Mouse (Mus musculus): ENCODE measurements around the gene Gm43738. TPM values are rescaled to one million over a fixed set of nuclear protein-coding genes. Genes with fewer than 3 reads are reported as not detected.

Gene Gm43738
- total and polyA plus RNA-seq, 2 experiments from 2014 or later = not detected

DNA sequence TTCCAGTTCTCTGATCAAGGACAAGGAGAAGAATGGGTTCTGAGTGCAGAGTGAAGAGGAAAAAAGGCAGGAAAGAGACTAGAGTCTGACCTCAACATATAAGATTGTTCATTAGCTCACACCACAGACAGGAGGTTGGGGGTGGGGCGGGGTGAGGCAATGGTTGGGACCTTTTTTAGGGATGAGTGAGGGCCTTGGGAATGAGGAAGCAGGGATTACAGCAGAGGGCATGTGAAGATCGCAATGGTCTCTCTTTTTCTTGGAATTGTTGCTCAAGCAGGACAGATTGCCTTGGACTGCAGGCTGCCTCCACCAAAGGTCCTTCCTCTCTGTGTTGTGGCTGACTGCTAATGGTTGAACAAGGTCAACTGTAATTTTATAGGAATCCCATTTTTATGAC lies 22.4 kb upstream of the Gm43738 start:
- no peaks in the 10 kb centered on the region for H3K36me3 ChIP-seq (replicated peaks; ENCODE audit: control insufficient read depth, insufficient read depth, low read length)
- no peak overlapping the region for H3K4me3 ChIP-seq (ENCODE audit: low read depth, low read length)
- no peaks in the 10 kb centered on the region for H3K27me3 ChIP-seq (ENCODE audit: control insufficient read depth, insufficient read depth, low read length)
- no peaks in the 10 kb centered on the region for H3K9me3 ChIP-seq (replicated peaks; ENCODE audit: control insufficient read depth, low read length)
- peak; percentile 63 for ATAC-seq (ENCODE audit: insufficient read depth, low read depth)
- H3K4me2 ChIP-seq (ENCODE audit: low read depth, low read length) = no peak overlapping the region
- H3K4me1 ChIP-seq (ENCODE audit: control insufficient read depth, insufficient read depth) = peaks cover 9% of the 10 kb centered on the region
- no peak for DNase-seq (ENCODE audit: low spot score)
- H3K9ac ChIP-seq (replicated peaks; ENCODE audit: low read depth, low read length) = no peak overlapping the region
- H3K27ac ChIP-seq (ENCODE audit: low read depth) = no peak overlapping the region
- 57% methylated on average over 2 of the region's 2 CpGs for WGBS
- TF ChIP-seq CTCF (IDR thresholded peaks at IDR 0.05; ENCODE audit: low read depth) (no peak), EP300 (IDR thresholded peaks at IDR 0.05; ENCODE audit: low read depth) (no peak)

DNA sequence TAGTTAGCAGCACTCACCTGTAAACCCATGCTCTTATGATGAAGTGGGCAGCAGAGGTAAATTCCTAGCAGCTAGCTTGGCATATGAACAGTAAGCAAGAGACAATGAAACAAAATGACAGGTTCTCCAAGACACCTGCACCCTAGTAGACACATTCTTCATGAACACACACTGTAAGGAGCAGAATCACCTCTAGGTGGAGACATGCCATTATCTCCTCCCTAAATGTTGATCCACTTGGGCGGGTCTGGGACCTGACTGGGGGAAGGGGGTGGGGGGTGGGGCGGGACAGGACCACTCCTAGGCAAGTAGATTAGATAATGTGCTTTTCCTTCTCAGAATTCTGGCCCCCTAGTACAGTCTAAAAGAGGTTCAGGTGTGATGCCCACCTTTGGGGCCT lies 14.6 kb upstream of the Gm43738 start:
- no peaks in the 10 kb centered on the region for H3K4me1 ChIP-seq (ENCODE audit: control insufficient read depth, insufficient read depth)
- no peaks in the 10 kb centered on the region for H3K36me3 ChIP-seq (replicated peaks; ENCODE audit: control insufficient read depth, insufficient read depth, low read length)
- H3K27ac ChIP-seq (ENCODE audit: low read depth) = no peak overlapping the region
- H3K9ac ChIP-seq (replicated peaks; ENCODE audit: low read depth, low read length) = no peak overlapping the region
- no peak for DNase-seq (ENCODE audit: low spot score)
- H3K27me3 ChIP-seq (ENCODE audit: control insufficient read depth, insufficient read depth, low read length) = no peaks in the 10 kb centered on the region
- WGBS = 6% methylated on average over 2 of the region's 2 CpGs
- no peak overlapping the region for H3K4me2 ChIP-seq (ENCODE audit: low read depth, low read length)
- peak; percentile 51 for TF ChIP-seq CTCF (IDR thresholded peaks at IDR 0.05; ENCODE audit: low read depth)
- no peak for TF ChIP-seq EP300 (IDR thresholded peaks at IDR 0.05; ENCODE audit: low read depth)
- H3K4me3 ChIP-seq (ENCODE audit: low read depth, low read length) = no peak overlapping the region
- no peak for ATAC-seq (ENCODE audit: insufficient read depth, low read depth)
- H3K9me3 ChIP-seq (replicated peaks; ENCODE audit: control insufficient read depth, low read length) = no peaks in the 10 kb centered on the region

DNA sequence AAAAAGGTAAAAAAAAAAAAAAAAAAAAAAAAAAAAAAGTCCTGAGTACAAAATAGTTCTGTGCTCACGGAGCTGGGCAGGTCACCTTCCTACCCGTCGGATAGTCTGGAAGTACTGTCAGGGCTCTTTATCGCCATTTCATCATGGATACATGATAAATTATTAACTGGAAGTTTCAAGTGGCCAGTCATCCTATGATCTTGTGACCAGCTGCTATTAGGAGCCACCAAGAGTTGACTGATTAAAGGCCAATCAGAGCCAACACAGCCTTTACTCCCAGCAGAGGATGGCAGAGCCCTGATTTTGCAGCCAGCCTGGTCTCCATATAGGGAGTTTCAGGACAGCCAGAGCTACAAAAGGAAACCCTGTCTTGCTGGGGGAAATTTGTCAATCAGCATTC lies 12.2 kb upstream of the Gm43738 start:
- 78% methylated on average over 4 of the region's 4 CpGs for WGBS
- no peak for TF ChIP-seq EP300 (IDR thresholded peaks at IDR 0.05; ENCODE audit: low read depth)
- TF ChIP-seq CTCF (IDR thresholded peaks at IDR 0.05; ENCODE audit: low read depth) = no peak
- Histone ChIP-seq H3K4me2 (ENCODE audit: low read depth, low read length) (no peak overlapping the region), H3K4me3 (ENCODE audit: low read depth, low read length) (no peak overlapping the region), H3K27me3 (ENCODE audit: control insufficient read depth, insufficient read depth, low read length) (no peaks in the 10 kb centered on the region), H3K27ac (ENCODE audit: low read depth) (no peak overlapping the region), H3K36me3 (replicated peaks; ENCODE audit: control insufficient read depth, insufficient read depth, low read length) (no peaks in the 10 kb centered on the region), H3K9ac (replicated peaks; ENCODE audit: low read depth, low read length) (no peak overlapping the region), H3K9me3 (replicated peaks; ENCODE audit: control insufficient read depth, low read length) (no peaks in the 10 kb centered on the region), H3K4me1 (ENCODE audit: control insufficient read depth, insufficient read depth) (no peaks in the 10 kb centered on the region)
- DNase-seq (ENCODE audit: low spot score) (no peak), ATAC-seq (ENCODE audit: insufficient read depth, low read depth) (no peak)

DNA sequence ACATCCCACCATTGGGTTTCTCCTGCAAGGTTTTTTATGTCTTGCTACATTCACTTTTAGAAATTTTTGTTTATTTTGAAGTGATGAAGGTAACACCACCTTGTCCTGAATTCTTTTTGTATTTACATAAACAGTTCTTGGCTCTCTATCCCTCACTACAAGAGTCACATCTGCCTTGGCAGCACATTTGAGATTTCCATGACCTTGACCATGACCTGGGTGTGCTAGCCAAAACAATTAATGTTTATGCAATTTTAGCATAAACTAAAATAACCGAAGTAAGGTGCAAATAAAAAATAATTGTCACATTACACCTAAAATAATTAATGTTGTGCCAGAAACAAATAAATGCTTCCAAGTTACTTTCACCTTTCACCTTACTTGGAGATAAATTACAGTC lies 7.2 kb upstream of the Gm43738 start:
- ATAC-seq (ENCODE audit: insufficient read depth, low read depth) (no peak), DNase-seq (ENCODE audit: low spot score) (no peak)
- Histone ChIP-seq H3K4me2 (ENCODE audit: low read depth, low read length) (no peak overlapping the region), H3K4me3 (ENCODE audit: low read depth, low read length) (no peak overlapping the region), H3K9ac (replicated peaks; ENCODE audit: low read depth, low read length) (no peak overlapping the region), H3K27me3 (ENCODE audit: control insufficient read depth, insufficient read depth, low read length) (no peaks in the 10 kb centered on the region), H3K27ac (ENCODE audit: low read depth) (no peak overlapping the region), H3K9me3 (replicated peaks; ENCODE audit: control insufficient read depth, low read length) (no peaks in the 10 kb centered on the region), H3K4me1 (ENCODE audit: control insufficient read depth, insufficient read depth) (no peaks in the 10 kb centered on the region), H3K36me3 (replicated peaks; ENCODE audit: control insufficient read depth, insufficient read depth, low read length) (no peaks in the 10 kb centered on the region)
- TF ChIP-seq EP300 (IDR thresholded peaks at IDR 0.05; ENCODE audit: low read depth) = no peak
- TF ChIP-seq CTCF (IDR thresholded peaks at IDR 0.05; ENCODE audit: low read depth) = no peak
- WGBS = 60% methylated on average over 1 of the region's 1 CpGs

DNA sequence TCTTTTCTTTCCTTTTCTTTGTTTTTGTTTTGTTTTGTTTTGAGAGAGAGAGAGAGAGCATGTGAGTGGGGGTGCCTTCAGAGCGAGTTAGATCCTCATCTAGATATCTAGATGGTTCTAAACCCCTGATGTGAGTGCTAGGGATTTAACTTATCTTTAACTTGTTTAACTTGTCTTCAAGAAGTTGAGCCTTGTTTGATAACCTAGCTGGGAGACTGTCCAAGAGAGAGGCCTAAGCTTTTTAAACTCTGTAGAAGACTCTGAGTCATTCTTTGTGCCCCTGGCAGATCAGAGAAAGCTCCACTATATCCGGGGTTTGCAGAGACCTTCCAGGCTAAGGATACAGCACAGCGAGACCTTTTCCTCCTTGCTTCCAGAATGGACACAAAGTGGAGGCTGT lies 6.6 kb upstream of the Gm43738 start:
- Histone ChIP-seq H3K27me3 (ENCODE audit: control insufficient read depth, insufficient read depth, low read length) (no peaks in the 10 kb centered on the region), H3K4me2 (ENCODE audit: low read depth, low read length) (no peak overlapping the region), H3K9ac (replicated peaks; ENCODE audit: low read depth, low read length) (no peak overlapping the region), H3K4me1 (ENCODE audit: control insufficient read depth, insufficient read depth) (no peaks in the 10 kb centered on the region), H3K4me3 (ENCODE audit: low read depth, low read length) (no peak overlapping the region), H3K36me3 (replicated peaks; ENCODE audit: control insufficient read depth, insufficient read depth, low read length) (no peaks in the 10 kb centered on the region), H3K27ac (ENCODE audit: low read depth) (no peak overlapping the region), H3K9me3 (replicated peaks; ENCODE audit: control insufficient read depth, low read length) (no peaks in the 10 kb centered on the region)
- DNase-seq (ENCODE audit: low spot score) (no peak), ATAC-seq (ENCODE audit: insufficient read depth, low read depth) (no peak)
- WGBS = 53% methylated on average over 3 of the region's 3 CpGs
- TF ChIP-seq CTCF (IDR thresholded peaks at IDR 0.05; ENCODE audit: low read depth) = no peak

DNA sequence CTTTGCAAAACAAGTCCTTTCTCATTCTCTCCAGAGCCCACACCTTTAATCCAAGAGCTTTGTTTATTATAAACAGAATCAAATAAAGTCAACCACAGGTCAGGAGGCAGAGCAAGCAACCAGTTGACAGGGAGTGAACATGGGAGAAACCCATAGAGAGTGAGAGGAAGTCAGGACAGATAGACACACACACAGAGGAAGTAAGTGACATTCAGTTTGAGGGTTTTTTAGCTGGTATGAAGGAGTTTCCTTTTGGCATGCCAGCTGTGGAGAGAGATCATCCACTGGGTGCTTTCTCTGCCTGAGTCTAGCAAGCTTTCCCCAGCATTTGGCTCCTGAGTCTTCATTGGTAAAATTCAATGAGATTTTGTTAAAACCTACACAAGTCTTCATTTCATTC lies 6.0 kb upstream of the Gm43738 start:
- Histone ChIP-seq H3K9ac (replicated peaks; ENCODE audit: low read depth, low read length) (no peak overlapping the region), H3K4me2 (ENCODE audit: low read depth, low read length) (no peak overlapping the region), H3K27me3 (ENCODE audit: control insufficient read depth, insufficient read depth, low read length) (no peaks in the 10 kb centered on the region), H3K36me3 (replicated peaks; ENCODE audit: control insufficient read depth, insufficient read depth, low read length) (no peaks in the 10 kb centered on the region), H3K9me3 (replicated peaks; ENCODE audit: control insufficient read depth, low read length) (no peaks in the 10 kb centered on the region), H3K27ac (ENCODE audit: low read depth) (no peak overlapping the region), H3K4me3 (ENCODE audit: low read depth, low read length) (no peak overlapping the region), H3K4me1 (ENCODE audit: control insufficient read depth, insufficient read depth) (no peaks in the 10 kb centered on the region)
- DNase-seq (ENCODE audit: low spot score) (no peak), ATAC-seq (ENCODE audit: insufficient read depth, low read depth) (no peak)
- TF ChIP-seq EP300 (IDR thresholded peaks at IDR 0.05; ENCODE audit: low read depth) (no peak), CTCF (IDR thresholded peaks at IDR 0.05; ENCODE audit: low read depth) (no peak)

Measured in heart, postnatal 0 days (tissue).